Mouse (Mus musculus): ENCODE data around the gene Tdrd3.

The Tdrd3 gene

DNA sequence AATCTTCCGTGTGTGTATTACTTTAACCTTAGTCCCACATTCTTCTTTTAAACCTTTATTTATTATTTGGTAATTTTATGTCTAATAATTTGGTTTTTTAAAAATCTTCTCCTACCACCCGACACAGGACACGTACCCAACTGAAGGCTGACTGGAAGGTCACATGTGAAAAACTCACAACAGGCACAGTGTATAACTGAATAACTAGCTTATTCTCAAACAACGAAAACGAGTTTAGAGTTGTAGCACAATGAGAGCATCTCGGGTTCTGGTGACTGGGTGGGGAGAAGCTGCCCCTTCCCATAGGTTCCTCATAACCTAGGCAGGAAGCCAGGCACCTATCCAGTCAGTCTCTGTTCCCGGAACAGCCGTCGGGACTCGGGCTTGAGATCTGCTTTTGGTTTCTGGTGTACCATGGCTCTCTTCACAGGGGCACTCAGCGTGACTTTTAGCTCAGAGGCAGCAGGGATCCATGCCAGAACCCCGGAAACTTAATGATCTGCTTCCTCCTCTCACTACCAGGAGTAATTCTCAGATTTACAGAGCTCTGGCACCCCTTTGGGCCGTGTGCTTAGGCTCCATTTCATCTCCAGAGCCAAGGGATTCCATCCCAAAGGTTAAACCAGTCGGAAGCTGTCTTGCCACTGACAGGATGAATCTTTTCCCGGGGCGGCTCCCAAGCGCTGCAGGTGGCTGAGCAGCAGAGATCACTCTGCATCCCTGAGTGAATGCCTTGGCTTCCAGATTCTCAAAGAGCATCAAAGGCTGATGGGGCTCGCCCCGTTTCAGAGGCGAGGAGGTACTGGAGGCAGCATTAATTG is 151.4 kb downstream of the Tdrd3 start:
- peak; percentile 33 to 52 for DNase-seq

DNA sequence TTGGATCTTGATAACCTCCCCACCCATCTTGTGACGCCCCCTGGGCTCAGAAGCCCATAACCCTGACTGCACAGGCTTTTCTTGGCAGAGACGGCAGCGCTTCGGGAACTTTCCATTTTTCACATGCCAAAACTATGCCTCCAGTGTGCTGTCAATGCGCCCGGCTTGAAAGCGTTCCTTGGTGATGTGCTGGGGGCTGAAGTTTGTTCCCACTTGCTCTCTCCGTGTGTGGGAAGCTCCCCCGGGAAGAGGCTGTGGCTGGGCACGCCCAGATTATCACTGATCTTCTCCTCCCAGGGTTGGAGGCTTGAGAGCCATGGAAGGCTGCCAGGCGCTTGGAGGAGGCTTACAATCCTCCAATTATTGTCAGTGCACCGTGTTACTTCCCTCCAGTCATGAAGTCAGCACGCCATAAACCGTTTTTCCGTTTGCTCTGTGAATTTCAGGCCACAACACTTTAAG is 152.0 kb downstream of the Tdrd3 start:
- peak; percentile 76 to 78 for DNase-seq

DNA sequence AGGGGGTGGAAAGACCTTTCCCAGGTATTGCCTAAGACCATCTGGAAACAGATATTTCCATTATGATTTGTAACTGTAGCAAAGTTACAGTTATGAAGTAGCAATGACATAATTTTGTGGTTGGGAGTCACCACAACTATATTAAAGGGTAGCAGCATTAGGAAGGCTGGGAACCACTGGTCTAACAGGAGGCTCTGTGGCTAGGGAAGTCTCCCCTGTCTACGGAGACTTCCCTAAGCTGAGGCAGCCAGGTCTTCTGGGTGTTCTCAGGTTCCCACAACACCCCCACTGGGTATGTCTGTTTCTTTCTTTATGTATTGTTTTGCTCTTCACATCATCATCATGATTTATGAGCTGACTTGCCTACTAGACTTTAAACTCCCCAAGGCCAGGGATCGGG is 153.0 kb downstream of the Tdrd3 start:
- DNase-seq: no peak

DNA sequence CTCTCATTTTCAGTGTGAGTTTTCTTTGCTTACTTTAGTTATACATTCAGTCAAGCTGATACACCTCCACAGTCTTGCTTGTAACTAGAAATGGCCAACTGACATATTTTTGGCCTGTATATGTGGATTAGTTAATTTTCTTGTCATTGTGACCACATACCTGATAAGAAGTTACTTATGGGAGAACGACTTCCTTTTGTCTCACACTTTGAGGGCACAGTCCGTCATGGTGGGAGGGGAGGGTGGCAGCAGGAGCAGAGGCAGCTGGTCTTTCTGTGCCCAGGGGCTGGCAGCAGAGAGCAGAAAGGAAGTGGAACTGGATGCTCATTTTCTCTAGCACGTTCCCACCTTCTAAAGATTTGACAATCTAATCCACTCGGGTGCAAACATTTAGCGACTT is 156.0 kb downstream of the Tdrd3 start:
- no peak for DNase-seq

DNA sequence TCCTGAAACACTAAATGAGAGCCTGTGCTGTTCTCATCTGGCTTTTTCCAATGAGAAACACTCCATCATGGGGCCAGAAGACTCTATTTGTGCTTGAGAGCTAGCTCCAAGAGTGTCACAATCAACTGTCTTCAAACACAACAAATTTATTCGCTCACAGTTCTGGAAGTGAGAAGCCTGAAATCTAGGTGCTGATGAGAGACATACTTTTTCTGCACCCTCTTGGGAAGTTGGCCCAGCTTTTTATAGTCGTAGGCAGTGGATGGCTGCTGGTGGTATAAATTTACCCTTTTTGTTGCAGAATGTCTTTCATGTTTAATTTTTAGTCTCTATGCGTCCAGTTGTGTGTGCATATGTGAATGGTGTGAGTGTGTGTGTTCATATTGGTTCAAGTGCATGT is 166.2 kb downstream of the Tdrd3 start:
- no peak for DNase-seq
